Mouse (Mus musculus) lung, postnatal 4 days (tissue): ENCODE measurements around the gene Tmem54.

ENCODE experiments used
- DNase-seq, 2 experiments: peaks; one replicate each; pipeline ENCODE4 v3.0.0; 2021

Gene Tmem54

DNA sequence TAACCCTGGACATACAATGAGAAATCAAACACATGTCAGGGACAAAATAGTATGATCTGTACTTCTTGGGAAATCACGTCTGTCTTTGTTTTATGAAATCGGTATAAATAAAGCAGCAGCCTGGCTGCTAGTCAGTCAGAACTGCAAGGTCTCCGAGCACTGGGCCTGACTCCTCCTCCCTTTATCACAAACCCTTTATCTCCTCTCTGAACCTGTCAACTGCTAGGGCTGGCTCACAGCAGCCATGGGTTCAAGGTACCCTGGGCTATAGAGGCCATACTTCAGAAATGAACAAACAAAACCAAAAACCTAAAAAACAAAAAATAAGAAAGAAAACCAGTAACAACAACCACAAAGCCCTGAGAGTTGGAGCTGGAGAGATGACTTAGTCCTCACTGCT lies 53.2 kb downstream of the Tmem54 start:
- no peak for DNase-seq

DNA sequence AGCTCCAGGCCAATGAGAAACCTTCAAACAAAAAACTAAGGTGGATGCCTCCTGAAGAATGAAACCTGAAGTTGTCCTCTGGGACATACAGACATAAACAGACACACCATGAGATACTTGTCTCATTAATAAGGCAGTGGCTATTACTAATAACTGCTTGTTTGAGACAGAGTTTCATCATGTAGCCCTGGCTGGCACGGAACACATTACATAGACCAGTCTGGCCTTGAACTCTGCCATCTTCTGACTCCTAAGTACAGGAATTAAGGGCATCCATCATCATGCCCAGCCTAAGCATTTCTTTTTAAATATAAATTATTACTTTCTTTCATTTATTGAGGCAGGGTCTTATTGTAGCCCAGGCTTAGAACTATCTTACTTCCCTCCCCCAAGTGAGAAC lies 55.7 kb downstream of the Tmem54 start:
- DNase-seq = no peak
